Mouse (Mus musculus) left cerebral cortex, adult 11 months (tissue): Measurements from ENCODE around the gene Abcc3.

Experiments
- DNase-seq: peaks from one replicate; pipeline ENCODE4 v3.0.0; 2022; ENCODE audit warnings: low spot score

The Abcc3 gene

DNA sequence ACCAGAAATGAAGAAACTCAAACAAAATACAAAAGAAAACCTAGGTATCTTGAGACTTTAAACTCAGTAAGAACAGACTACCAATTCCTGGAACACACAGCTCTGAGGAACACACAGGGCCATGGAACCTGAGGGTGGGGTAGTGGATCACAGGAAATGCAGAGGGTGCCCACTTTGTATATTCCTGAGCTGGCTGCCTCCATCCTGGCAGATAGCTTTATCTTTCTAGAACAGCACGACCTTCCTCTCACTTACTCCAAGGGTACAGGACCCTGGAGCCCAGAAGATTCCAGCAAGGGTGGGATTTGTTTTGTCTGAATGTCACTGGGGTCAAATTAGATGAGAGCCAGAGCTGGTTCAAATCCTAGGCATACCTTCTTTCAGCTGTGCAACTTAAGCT lies 42.5 kb downstream of the Abcc3 start:
- DNase-seq, result no peak

DNA sequence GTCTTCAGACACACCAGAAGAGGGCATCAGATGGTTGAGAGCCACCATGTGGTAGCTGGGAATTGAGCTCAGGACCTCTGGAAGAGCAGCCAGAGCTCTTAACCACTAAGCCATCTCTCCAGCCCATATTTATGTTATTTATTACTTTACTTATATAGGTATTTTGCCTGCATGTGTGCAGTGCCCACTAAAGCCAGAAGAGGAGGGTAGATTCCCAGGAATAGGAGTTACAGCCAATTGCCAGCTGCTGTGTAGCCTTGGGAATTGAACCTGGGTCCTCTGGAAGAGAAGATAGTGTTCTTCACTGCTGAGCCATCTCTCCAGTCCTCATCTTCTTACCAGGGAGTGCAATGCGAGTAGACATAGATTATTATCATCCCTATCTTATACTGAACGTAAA lies 43.0 kb downstream of the Abcc3 start:
- DNase-seq, result no peak

DNA sequence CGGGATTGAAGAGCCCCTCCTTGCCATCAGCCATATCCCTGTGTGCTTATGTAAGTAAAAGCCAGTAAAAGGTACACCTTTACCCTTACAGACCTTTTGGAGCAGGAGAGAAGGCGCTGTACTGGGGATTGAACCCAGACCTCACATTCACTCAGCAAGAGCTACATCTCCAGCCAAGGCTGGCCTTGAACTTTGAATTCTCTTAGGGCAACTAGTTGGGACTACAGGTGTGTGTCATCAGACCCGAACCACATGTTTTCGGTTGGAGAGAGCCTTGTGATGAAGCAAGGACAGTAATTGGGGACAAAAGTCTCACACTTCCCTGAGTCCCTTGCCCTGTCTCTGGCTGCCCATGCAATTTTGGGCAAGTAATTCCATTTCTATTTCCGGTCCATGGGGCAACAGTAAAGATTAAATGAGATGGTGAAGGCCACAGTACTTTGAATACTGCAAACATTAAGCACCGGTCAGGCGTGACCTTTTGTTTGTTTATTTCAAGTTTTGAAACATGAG lies 45.7 kb downstream of the Abcc3 start:
- no peak for DNase-seq

- DNase-seq, result no peak
Observed at GRCm38 (mm10) chr11:94346611-94347010, 46.2 kb downstream of the Abcc3 start.

- no peak for DNase-seq
Observed at GRCm38 (mm10) chr11:94345926-94346325, 46.9 kb downstream of the Abcc3 start.

DNA sequence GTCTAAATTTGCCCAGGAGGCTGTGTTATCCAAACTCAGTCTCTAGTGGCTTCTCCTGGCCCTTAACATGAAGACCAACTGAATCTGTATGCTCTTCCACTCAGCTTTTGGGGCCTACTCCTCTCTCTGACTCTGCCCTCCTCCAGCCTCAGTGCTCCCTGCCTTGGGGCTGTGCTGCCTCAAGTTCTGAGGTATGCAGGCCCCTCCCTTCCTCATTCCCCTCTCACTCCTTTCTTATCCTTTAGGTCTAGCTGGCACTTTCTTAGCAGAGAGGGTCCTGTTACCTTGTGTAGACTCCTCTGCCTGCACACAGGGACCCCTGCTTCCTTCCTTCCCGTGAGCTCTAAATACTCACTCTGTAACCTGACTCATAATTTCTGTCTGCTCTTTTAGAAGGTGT lies 48.3 kb downstream of the Abcc3 start:
- no peak for DNase-seq

DNA sequence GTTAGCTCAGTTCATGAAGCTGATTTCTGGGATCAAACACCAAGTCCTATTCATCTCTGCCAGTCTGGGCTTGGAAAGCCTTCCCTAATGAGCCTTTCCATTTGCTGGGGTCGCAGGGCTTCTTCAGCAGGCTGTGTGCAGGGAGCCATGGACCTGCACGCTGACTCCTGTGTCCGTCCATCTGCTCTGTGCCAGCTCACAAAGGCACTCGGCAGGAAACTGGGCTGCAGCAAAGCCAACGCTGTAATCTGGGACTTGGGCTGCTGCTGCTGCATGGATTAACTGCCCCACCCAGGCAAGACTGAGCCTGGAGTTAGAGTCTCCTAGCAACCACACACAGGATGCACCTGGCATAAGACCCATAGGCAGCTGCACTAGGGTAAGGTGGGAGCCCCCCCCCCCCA lies 48.8 kb downstream of the Abcc3 start:
- no peak for DNase-seq

- no peak for DNase-seq
Observed at GRCm38 (mm10) chr11:94342114-94342905, 50.5 kb downstream of the Abcc3 start.

DNA sequence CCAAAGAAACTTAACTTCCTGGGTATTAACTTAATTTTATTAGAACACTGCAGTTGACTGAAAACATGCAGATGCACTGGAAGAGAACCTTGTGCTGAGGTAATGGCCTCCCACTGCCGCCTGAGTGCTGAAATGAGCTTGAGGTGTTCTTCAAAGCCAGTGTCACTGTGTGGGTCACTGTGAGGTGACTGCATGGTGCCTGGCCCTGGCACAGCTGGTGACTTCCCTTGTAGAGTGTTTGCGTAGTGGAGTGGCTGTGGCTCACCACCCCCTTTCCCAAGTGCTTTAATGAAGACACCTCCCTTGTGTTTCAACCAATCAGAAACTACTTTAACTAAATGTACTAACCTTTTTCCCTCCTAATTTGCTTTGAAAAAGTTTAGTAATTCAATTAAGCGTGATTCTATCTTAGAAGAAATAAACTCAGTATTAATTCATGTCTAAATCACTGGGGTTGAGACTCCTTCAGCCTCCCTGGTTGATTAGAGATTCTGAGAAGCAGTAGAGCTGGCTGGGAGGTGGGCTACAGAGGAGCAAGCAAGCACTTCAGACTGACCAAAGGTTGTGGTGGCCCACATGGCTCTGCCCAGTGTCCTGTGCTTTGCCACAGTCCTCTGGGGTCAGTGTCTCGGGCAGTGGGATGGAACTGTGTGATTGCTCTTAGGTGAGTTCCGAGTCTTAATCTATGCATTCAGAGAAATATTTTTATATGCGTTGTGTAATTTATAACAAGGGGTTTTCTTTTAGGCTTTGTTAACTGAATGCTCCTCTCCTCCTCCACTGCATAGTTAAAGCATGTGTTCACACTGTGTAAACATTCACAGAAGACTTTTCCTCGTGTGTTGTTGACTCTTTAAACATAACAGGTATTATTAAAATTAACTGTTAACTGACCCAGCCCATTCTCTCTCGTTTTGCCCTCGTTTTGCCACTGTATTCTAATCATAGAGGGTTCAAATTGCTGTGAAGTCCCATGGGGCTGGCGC lies 51.6 kb downstream of the Abcc3 start:
- DNase-seq, result no peak

DNA sequence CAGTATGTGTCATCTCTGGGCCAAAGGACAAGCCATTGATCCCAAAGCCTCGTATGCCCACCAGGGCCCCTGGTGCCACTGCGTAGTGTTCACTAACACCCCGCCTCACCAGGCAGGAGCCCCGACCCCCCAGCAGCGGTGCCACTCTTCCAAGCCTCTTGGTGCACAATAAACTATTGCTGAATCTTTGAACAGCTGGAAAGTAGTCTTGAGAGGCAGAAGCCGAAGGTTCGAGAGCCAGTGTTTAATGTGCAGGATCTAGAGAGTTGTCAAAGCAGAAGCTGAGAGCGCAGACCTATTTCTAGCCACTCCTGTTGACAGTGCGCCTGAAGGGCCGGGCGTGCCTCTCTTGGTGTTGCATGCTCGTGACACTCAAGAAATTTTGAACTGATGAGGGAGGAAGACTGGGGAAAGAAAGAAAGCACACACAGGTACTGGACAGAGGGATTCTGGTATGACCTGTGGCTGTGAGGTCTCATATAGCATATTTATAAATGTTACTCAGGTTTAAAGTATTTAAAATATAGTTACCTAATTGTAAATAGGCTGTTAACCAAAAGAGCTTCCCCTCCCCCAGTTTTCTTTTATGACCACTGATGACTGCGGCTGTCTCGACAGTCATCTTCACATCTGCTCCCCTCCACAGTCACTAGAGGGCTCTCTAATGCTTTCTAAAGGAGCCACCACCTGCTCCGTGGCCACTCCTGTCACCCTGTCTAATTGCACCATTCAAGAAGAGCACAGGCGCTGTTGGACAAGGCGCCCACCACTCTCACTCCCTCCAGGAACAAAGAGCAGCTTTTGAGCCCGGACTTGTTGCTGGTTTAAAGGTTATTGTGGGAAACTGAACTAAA lies 52.8 kb downstream of the Abcc3 start:
- DNase-seq, result no peak

GRCm38 (mm10) chr11:94338347-94338746 lies 54.5 kb downstream of the Abcc3 start:
- no peak for DNase-seq

DNA sequence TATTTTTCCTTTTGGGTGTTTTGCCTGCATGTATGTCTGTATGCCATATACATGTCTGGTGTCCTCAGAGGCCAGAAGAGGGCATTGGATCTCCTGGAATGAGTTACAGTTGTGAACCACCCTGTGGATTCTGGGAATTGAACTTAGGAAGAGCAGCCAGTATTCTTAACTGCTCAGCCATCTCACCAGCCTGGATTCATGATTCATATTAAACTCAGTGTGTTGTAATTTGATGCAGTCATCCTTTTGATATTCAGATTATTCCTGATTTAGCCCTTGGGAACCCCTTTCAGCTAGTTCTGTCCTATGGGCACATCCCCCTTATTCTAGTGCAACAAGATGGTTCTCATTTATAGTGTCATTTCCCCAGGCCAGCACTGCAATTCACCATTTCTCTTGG lies 56.2 kb downstream of the Abcc3 start:
- DNase-seq, result no peak

DNA sequence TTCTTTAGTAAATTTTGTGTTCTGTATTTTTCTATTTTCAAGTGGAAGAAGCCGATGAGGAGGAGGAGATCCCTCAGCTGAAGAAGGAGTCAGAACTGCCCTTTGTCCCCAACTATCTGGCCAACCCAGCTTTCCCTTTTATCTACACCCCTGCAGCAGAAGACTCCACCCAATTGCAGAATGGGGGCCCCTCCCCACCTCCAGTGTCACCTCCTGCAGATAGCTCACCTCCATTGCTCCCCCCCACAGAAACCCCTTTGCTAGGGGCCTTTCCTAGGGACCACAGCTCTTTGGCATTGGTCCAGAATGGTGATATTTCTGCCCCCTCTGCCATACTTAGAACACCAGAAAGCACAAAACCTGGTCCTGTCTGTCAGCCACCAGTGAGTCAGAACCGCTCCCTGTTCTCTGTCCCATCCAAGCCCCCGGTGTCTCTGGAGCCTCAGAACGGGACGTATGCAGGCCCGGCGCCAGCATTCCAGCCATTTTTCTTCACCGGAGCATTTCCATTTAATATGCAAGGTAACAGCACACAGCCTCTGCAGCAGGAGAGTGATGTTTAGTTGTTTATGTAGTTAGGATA lies 58.3 kb downstream of the Abcc3 start:
- DNase-seq, result no peak

DNA sequence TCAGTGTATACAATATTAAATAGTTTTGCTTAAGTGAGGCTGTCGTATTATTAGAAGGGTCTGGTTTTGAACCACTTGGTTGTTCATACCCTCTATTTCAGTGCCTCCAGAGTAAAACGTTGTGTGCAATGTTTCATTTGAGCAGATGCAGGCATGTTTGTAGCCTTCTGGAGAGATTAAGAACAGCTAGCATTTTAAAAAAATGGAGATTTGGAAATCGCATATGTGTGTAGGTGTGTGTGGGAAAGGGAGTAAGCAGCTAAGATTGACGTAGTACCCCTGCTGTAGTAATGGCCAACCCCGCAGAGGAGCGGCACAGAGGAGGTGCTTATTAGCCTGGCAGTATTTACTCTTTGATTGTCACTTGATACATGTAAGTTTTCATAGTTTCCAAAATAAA lies 60.1 kb downstream of the Abcc3 start:
- no peak for DNase-seq

GRCm38 (mm10) chr11:94330211-94330610 lies 62.6 kb downstream of the Abcc3 start:
- DNase-seq, result no peak

- peak; percentile 65 for DNase-seq
Observed at GRCm38 (mm10) chr11:94329270-94329891, 63.4 kb downstream of the Abcc3 start.

GRCm38 (mm10) chr11:94328644-94329025 lies 64.2 kb downstream of the Abcc3 start:
- DNase-seq, result peak; percentile 40

DNA sequence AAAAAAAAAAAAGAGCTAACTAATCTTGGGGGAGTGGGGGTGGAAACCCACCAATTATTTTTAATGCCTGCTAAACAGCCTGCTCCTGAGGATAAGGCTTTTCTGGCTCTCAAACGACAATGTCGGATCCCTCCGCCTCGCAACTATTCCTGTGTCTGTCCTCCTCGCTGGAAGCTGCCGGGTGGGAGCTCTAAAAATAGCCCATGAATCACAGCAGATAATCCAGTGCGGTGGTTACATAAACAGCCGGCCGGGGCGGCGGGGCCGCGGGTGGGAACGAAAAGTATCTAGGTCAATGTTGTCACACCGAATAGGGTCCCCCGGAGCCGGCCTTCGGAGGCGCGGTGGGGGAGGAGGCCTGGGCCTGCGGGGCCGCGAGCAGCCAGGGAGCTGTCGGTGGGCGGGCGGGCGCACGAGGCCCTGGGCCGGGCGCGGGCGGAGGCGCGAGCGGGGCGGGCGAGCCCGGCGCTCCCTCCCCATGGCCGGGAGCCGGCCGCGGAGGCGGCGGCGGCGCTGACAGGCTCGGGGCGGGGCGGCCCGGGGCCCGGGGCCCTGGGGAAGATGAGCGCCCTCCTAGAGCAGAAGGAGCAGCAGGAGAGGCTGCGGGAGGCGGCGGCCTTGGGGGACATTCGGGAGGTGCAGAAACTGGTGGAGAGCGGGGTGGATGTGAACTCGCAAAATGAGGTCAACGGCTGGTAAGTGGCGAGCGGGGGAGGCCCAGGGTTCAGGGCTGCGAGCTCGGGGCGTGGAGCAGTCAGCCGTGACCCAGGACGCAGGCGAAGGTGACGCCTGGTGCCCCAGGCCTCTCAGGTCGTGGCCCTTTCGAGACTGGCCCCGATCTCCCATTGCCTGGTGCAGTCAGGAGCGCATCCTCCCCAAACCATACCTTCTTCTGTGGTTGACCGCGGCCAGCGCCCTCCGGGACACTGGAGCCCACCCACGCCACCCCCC lies 64.8 kb downstream of the Abcc3 start, which contains the start of gene Ankrd40:
Gene Ankrd40, plus strand, starts transcription at position 309 of the 951 bp plus-strand sequence.
- DNase-seq, result peak; percentile 96

GRCm38 (mm10) chr11:94326961-94327411 lies 65.8 kb downstream of the Abcc3 start:
- peak; percentile 31 for DNase-seq

GRCm38 (mm10) chr11:94324618-94325017 lies 68.2 kb downstream of the Abcc3 start:
- DNase-seq, result no peak
